Mouse (Mus musculus) Muller cell, postnatal 12 days (primary cell): Measurements from ENCODE around the gene Mtfp1.
"Not testable (repeated sequence)": the region's sequence is repeated elsewhere in the genome, so short reads cannot be mapped to it uniquely, and the experiment has no call there.

Experiments used
- DNase-seq: peaks from one replicate; pipeline ENCODE4 v3.0.0-alpha.2; 2015; ENCODE audit errors: inconsistent ontology term

Mtfp1 gene

GRCm38 (mm10) chr11:4114541-4114940 is 19.3 kb upstream of the Mtfp1 start:
- not testable (repeated sequence) for DNase-seq

GRCm38 (mm10) chr11:4113970-4114369 is 18.7 kb upstream of the Mtfp1 start:
- no peak for DNase-seq

DNA sequence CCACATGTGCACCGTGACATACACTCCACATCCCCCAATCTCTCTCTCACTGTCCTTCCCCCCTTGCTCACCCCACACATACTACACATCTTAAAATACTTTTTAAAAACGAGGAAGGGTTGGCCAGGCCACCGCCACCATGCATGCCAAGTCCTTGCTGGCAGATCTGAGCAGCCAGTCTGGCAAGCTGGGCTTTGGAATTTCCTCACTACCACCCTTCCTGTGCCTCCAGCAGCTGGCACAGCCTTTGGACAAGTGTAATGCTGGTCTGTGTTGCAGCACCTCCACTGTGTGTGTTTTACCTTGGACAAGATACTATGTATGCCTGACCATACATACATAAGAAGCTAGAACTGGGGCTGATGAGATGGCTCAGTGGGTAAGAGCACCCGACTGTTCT is 18.3 kb upstream of the Mtfp1 start:
- DNase-seq: no peak

DNA sequence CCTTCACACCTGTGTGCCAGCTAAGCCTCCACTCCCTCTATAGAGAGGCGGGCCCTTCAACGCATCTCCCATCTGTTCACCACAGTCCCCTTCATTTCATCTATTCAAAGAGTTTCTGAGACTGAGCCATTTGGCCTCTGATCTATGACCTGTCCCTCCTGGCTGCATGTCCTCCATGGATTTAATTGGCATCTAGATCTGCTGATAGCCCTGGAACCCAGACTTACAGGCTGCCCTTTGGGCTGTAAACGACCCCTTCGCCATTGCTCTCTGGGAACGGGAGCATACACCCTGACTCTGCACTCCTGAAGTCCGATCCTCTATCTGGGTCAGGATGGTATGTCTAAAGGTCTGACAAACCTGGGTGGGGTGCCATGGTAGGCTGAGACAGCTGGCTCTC is 17.6 kb upstream of the Mtfp1 start:
- no peak for DNase-seq

DNA sequence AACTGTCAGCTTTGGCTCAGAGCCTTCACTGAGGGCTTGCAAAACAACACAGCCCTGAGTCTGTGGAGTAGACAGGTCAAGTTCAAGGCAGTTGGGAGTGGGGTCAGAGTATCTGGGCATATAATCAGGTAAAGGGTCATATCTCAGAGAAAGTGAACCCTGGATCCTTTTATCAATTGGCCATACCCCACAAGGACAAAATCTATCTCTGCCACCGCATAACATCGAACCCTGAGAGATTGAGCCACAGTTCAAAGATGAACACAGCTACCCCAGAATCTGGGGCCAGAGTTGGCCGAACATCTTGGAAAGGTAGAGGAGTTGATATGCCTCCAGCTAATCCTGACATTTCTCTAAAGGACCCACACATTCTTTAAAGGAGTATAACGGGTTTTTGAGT is 16.8 kb upstream of the Mtfp1 start:
- DNase-seq: no peak

DNA sequence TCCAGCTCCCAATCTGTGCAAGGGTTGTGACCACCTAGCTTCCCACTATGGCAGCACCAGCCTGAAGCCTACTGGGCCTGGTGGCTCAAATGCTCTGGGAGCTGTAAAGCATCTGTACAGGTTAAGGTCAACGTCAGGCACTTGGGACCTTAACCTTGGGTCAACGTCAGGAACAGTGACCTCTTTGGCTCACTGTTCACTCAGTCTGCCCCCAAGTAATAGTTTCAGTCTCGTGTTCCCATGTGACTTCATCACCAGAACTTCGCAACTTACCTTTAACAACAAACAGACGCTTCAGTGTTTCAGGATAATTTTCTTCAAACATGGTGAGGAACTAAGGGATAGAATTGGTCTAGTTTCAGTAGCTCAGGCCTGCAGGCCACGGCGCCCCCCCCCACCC is 13.4 kb upstream of the Mtfp1 start:
- no peak for DNase-seq

GRCm38 (mm10) chr11:4107901-4108300 is 12.7 kb upstream of the Mtfp1 start:
- DNase-seq: not testable (repeated sequence)

DNA sequence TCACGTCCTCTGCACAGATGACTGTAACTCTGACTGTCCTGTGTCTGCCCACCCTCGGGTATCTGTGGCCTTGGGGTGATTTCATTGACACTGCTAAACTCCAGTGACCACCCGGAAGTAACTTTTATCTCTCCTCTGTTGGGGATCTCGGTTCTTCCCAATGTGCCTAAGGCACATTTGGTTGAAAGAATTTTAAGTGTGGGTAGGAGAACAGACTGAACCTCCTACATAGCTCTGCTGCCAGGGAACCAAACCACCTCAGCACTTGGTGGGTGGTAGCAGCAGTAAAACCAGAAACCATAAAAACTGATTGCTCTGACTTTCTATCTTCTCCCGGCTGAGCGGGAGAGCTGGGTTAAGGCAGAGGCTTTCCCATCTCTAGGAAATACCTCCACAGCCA is 10.2 kb upstream of the Mtfp1 start:
- DNase-seq: no peak

GRCm38 (mm10) chr11:4104989-4105388 is 9.7 kb upstream of the Mtfp1 start:
- no peak for DNase-seq

- DNase-seq: no peak
Observed at GRCm38 (mm10) chr11:4103522-4103921, 8.3 kb upstream of the Mtfp1 start.

DNA sequence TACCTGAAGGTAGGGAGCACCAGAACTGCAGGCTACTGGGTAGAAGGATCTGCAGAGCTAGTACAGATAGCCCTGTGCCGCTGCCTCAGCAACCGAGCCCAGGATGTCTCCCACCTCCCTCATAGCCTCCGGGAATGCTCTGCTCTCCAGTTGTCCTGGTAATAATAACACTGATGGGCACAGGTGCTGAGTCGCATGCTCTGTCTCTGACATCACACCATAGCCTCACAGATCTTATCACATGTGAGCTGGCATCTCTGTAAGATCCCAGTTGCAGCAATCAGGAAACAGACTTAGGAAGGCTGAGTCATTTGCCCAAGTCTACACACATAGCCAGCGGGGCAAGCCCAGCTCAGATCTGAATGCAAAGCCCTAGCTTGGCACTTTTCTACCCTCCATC is 6.6 kb upstream of the Mtfp1 start:
- no peak for DNase-seq

DNA sequence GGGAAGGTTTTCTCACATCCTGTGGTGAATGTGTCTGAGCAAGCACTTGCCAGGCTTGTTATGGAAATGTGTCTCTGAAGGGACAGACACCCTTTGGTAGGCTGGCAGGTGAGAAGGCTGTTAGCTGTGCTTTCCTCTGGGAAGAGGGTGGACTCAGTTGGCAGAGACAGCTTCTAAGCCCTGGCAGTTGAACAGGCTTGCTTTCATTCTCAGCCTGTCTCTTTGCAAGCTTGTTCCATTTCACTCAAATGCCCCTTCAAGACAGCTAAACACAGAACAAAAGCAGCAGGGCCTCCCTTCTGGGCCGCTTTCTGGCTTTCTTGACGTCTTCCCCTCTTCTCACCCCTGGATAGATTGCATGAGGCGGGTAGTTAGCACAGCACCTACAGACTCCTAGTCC is 4.2 kb upstream of the Mtfp1 start:
- DNase-seq: no peak

DNA sequence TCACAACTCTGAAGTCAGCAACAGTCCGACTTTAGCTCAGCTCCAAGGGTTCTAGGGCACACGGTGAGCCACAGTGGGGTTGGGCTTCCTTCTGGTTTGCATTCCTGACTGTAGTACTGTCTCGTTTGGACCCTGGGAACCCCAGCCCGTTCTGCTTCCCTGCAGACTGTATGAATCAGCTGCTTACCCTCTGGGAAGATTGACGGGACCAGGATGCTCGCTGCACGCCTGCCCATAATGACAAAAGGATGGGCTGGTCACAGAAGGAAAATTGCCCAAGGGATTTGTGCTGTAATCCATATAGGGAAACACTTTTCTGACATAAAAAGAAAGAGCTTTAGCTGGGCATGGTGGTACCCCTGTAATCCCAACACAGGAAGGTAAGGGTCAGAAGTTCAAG is 3.6 kb upstream of the Mtfp1 start:
- DNase-seq: no peak

DNA sequence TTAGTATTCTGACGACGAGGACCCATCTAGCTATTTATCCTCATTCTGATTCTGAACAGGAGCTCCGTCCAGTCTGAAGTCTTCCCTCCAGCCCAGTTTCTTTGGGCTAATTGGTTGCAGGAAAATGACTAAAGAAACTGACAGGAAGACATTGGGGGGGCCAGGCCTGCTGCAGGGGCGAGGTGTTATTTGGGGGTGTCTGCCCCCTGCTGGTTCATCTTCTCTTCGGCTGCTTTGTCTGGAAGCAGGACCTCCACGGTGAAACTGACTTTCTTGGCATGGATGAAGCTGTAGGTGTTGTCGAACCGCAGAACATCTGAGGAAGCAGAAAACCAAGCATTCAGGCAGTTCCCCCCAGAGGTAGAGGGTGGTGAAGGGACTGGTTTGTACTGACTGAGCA is 2.9 kb upstream of the Mtfp1 start:
- no peak for DNase-seq

DNA sequence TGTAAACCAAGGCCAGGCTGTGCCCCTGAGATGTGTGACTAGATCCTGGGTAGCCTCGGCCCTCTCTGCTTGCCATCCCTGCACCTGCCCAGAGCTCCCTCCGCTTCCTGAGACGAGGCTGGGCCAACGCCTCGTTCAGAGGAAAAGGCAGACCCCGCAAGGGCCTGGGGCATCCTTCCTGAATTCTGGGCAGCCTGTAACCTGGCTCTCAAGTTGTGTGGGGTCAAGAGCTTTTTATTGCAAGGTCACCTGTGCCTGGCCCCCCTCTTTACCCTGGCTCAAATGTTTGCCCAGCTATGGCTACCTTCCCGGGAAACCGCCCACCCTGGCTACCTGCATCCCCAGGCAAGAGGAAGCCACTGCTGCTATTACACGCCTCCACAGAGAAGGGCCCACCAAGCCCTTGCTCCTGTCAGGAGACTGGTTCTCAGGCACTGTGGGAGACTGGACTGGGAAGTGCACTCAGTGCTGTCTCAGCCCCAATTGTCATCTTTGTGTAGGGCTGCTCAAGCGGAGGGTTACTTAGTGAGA is 1.9 kb upstream of the Mtfp1 start:
- no peak for DNase-seq

GRCm38 (mm10) chr11:4096054-4096984 is 1.1 kb upstream of the Mtfp1 start:
- DNase-seq: peak; percentile 100

DNA sequence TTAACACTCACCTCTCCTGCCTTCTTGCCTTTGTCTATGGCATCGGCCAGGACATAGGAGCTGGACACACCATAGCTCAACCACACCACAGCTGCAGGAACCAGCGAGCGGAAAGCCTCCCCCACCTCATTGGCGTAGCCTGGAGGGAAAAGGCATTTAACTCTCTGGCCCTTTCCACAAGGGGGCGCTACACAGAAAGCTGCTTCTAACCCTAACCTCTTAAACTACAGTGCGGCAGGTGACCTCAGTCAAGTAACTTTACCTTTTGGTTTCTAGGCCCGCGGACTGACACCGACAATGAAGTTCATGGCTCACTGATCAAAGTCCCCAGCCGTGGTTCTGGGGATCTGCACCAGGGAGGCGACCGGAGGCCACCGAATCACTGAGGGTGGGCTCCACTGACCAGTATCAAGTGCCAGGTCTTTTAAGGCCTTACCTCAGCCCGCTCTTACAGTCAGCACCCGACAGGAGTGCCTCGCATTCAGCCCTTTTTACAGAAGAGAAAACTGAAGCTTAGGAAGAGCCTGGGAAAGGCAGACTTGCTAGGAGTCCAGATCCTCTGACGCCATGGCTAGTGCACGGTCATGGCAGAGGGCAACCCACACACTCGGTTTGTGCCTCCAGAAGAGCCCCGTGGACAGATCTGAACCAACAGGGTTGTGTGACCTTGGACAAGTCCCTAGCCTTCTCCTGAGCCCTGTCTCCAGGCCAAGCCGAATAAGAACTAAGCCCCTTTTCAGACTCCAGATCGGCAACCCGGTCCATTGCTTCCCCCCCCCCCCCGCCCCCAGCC is 671 bp downstream of the Mtfp1 start:
- DNase-seq: peak; percentile 30

DNA sequence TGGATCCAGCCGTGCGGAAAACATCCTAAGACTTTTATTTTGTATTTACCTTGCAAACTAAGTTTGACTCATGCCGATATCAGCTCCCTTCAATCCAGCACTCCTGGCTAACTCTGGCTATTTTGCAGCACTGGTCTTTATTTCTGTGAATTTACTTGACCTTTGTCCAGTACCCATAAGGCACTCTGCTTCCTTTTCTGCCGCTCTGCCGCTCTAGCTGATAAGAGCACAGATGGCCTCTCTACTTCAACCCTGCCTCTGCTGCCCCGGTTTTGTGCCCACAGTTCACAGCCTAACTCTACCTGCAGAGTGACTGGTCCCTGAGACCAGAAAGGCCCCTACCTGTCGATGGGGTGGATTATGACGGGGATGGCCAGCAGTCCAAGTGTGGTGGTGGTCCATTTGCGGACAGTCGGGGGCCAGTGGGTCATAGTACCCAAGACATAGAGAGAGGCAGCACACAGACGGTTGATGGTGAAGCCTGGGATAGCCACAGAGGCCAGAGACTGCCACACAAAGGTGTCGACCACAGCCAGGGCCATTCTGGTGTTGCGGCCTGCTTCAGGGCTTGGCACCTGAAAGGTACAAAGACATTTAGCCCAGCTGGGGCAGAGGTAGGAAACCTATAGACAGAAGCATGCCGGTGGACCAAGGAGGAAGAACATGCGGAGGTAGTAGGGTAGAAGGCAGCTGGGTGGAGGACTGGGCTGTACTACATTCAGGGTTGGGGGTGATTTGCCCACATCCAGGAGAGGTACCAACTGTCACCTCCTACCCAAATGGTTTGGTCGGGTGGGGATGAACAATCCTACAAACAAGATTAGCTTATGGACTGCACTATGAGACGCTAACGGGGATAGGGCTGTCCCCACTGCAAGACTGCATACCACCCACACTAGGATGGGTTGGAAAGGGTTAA is 1.5 kb downstream of the Mtfp1 start:
- no peak for DNase-seq

DNA sequence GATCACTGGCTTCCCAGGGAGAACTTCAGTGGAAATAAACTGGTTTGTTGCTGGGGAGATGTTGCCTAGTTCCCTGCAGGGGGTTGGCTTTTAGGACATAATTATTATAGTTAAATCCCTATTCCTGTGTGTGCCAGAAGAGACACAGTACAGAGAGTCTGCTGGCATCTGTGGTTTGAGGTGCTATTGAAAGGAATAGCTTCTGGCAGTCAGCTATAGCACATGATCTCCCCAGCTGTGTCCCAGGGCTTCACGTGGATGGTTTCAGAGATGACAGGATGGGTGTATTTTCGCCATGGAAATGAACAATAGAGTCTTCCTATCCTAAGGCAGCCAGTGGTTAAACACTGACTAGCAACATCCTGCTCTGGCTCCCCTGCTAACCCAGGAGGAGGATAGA is 8.0 kb downstream of the Mtfp1 start:
- no peak for DNase-seq

DNA sequence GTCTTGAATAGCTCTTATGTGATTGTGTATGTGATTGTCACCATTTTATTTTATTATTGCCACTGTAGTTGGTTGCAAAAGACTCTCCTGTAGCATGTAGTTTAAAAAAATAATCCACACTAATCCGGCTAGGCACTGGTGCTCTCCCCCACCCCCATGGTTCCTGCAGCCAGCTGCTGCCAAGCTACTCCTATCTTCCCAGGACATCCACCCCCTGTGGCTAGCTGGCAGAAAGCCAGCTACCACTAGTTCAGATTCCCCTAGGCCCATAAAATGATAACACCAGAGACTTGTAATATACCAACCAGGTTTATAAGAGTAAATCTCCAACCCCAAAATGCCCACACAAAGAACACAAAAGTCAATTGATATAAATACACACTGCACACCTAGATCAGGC is 9.0 kb downstream of the Mtfp1 start:
- no peak for DNase-seq

DNA sequence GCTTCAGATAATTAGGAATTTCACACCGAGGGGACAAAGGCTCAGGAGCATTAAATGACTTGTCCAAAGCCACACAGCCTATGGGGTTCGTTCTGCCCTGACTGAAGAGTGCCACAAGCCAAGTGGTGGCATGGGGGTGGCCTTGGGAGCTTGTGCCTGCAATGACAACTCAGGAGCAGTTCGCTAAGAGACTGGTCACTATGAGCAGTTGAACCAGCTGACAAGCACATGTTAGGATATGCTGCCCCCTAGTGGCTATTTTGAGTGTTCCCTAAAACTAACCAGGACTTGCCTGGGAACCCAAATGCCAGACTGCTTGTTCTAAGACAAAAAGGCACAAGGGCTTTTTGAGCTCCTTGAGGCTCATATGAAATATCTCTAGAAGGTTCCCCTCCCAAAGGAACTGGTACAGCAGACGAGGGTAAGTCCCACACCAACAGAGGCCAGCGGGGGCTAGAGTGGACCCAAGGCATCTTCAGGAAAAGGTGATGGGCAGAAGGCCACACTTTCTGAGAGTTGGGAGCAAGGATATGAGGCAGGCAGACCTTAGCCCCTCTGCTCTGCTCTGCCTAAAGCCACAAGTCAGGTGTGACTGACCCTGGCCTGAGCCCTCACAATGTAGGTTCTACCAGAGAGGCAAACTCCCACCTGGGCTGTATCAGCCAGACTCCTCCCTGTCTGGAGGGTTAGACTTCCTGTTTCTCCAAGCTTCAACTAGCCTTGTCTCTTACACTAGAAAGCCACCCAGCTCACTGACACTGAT is 11.7 kb downstream of the Mtfp1 start:
- DNase-seq: peak; percentile 49
